Mouse (Mus musculus) heart, embryonic 11.5 days (tissue): ENCODE measurements at regions not wholly inside any gene's neighbourhood (a gene's known extent, or its start where the extent isn't known, plus 50 kb on each side); places are given as distances from the start of the nearest gene placed in this dataset.
"Not testable (repeated sequence)": the region's sequence is repeated elsewhere in the genome, so short reads cannot be mapped to it uniquely, and the experiment has no call there.

Experiments used
- ATAC-seq: fragments of 200-750 bp; cut with Nextera tagmentation; replicated peaks from 2 replicates; pipeline ENCODE4 v1.8.0; 2017; ENCODE audit warnings: moderate library complexity; ENCODE audit not compliant: insufficient number of reproducible peaks, low FRiP score, low TSS enrichment
- H3K27ac ChIP-seq: fragments of 300-500 bp; sonication (generic); 2 replicates; pipeline ENCODE4 v1.5.1; 2014; ENCODE audit warnings: mild to moderate bottlenecking, low read depth, low read length
- H3K27me3 ChIP-seq: fragments of 300-500 bp; sonication (generic); 2 replicates; pipeline ENCODE4 v1.6.1; 2014; ENCODE audit warnings: mild to moderate bottlenecking, low read length, mixed read lengths; ENCODE audit not compliant: control insufficient read depth, insufficient read depth
- H3K36me3 ChIP-seq: fragments of 300-500 bp; sonication (generic); 2 replicates; pipeline ENCODE4 v1.6.1; 2014; ENCODE audit warnings: mild to moderate bottlenecking, low read length, moderate library complexity, mixed read lengths; ENCODE audit not compliant: control insufficient read depth, insufficient read depth
- H3K4me1 ChIP-seq: fragments of 300-500 bp; sonication (generic); 2 replicates; pipeline ENCODE4 v1.6.1; 2014; ENCODE audit warnings: low read length; ENCODE audit not compliant: control insufficient read depth, insufficient read depth
- H3K4me2 ChIP-seq: fragments of 300-500 bp; sonication (generic); 2 replicates; pipeline ENCODE4 v1.6.1; 2014; ENCODE audit warnings: mild to moderate bottlenecking, moderate library complexity
- H3K4me3 ChIP-seq: fragments of 300-500 bp; sonication (generic); 2 replicates; pipeline ENCODE4 v1.5.1; 2014; ENCODE audit warnings: low read depth, low read length
- H3K9ac ChIP-seq: fragments of 300-500 bp; sonication (generic); 2 replicates; pipeline ENCODE4 v1.6.1; 2014; ENCODE audit warnings: mild to moderate bottlenecking, low read depth, low read length, moderate library complexity
- H3K9me3 ChIP-seq: fragments of 300-500 bp; sonication (generic); replicated peaks from 2 replicates; pipeline ENCODE4 v1.6.1; 2016; ENCODE audit warnings: low read length; ENCODE audit not compliant: control insufficient read depth
- WGBS: fragments of 180-500 bp; shearing (Covaris S2); extraction: QIAGEN DNeasy Blood & Tissue Kit; methylation state at CpG from one replicate; pipeline ENCODE4 v1.1.7; 2014; ENCODE audit not compliant: insufficient replicate concordance; 5-methylcytosine and 5-hydroxymethylcytosine counted together

- H3K27me3 ChIP-seq, result no peaks in the 10 kb centered on the region
- H3K4me1 ChIP-seq, result peaks cover 15% of the 10 kb centered on the region
- no peaks in the 10 kb centered on the region for H3K36me3 ChIP-seq
- H3K4me3 ChIP-seq, result no peak overlapping the region
- no peak; the same call in 1 of the 2 replicates for ATAC-seq
- 58% methylated on average over 12 of the region's 12 CpGs for WGBS
- H3K9me3 ChIP-seq, result no peaks in the 10 kb centered on the region; the same call in 1 of the 2 replicates
- H3K27ac ChIP-seq, result peak overlapping the region; percentile 52
- no peak overlapping the region for H3K4me2 ChIP-seq
- H3K9ac ChIP-seq, result no peak overlapping the region
Measured at GRCm38 (mm10) chr13:52284026-52284801, 246.9 kb downstream of the Diras2 start.

- Histone ChIP-seq H3K27me3 (no peaks in the 10 kb centered on the region), H3K4me2 (no peak overlapping the region), H3K27ac (no peak overlapping the region), H3K4me1 (peaks cover 10% of the 10 kb centered on the region), H3K36me3 (no peaks in the 10 kb centered on the region), H3K9me3 (no peaks in the 10 kb centered on the region), H3K4me3 (no peak overlapping the region), H3K9ac (no peak overlapping the region)
- WGBS, result 69% methylated on average over 6 of the region's 6 CpGs
- ATAC-seq, result no peak
Measured at GRCm38 (mm10) chr13:52288400-52288799, 242.7 kb downstream of the Diras2 start.

- no peak overlapping the region for H3K9ac ChIP-seq
- no peak for ATAC-seq
- WGBS, result 91% methylated on average over 15 of the region's 15 CpGs
- no peaks in the 10 kb centered on the region for H3K9me3 ChIP-seq
- H3K4me3 ChIP-seq, result no peak overlapping the region
- no peaks in the 10 kb centered on the region for H3K36me3 ChIP-seq
- H3K27me3 ChIP-seq, result no peaks in the 10 kb centered on the region
- no peak overlapping the region for H3K27ac ChIP-seq
- H3K4me1 ChIP-seq, result no peaks in the 10 kb centered on the region
- H3K4me2 ChIP-seq, result no peak overlapping the region
Measured at GRCm38 (mm10) chr13:52295847-52296246, 235.2 kb downstream of the Diras2 start.

- WGBS, result 76% methylated on average over 9 of the region's 9 CpGs
- H3K4me3 ChIP-seq, result no peak overlapping the region
Measured at GRCm38 (mm10) chr13:52296541-52297276, 234.4 kb downstream of the Diras2 start.

DNA sequence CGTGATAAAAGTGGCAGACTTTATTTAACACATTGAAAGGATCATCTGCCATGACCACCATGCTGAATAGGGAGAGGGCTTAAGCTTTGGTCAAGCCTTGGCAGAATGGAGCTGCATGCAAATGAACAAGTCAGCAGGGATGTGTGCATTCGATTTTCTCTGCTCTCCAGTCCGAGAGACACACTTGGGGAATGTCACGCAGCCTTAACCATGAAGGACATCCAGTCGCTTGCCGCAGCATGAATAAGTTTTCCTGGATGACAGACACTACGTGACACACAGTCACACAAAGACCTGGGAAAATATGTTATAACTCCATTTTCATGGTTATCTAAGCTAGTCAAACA is 233.8 kb downstream of the Diras2 start:
- no peaks in the 10 kb centered on the region for H3K9me3 ChIP-seq
- no peak for ATAC-seq
- H3K27me3 ChIP-seq, result no peaks in the 10 kb centered on the region
- no peak overlapping the region for H3K27ac ChIP-seq
- H3K9ac ChIP-seq, result no peak overlapping the region
- no peaks in the 10 kb centered on the region for H3K4me1 ChIP-seq
- WGBS, result 82% methylated on average over 7 of the region's 7 CpGs
- H3K4me2 ChIP-seq, result no peak overlapping the region
- H3K4me3 ChIP-seq, result no peak overlapping the region
- no peaks in the 10 kb centered on the region for H3K36me3 ChIP-seq

More at GRCm38 (mm10) chr13:52296541-52297276, 234.4 kb downstream of the Diras2 start:
- H3K27me3 ChIP-seq, result no peaks in the 10 kb centered on the region
- no peak overlapping the region for H3K9ac ChIP-seq
- H3K27ac ChIP-seq, result no peak overlapping the region
- H3K36me3 ChIP-seq, result no peaks in the 10 kb centered on the region
- no peak overlapping the region for H3K4me2 ChIP-seq
- H3K9me3 ChIP-seq, result no peaks in the 10 kb centered on the region
- H3K4me1 ChIP-seq, result no peaks in the 10 kb centered on the region
- no peak for ATAC-seq

DNA sequence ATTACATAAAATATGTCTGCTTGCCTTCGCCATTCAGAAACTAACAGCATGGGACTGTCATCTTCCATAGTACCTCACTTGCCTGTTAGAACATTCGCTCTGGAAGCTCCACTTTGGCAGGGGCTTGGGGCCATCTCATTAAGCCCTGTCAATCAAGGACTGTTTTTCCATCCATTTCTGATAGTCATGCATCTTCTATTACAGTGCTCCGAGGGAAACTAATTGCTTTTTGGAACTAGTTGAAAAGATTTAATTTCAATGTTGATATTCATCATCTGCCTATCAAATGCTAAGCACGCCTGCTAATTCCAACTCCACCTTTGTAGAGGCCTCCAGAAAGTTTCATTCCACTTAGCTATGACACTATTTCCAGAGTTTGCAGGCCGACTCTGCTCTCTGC is 232.7 kb downstream of the Diras2 start:
- Histone ChIP-seq H3K36me3 (no peaks in the 10 kb centered on the region), H3K9me3 (no peaks in the 10 kb centered on the region), H3K27ac (no peak overlapping the region), H3K4me3 (no peak overlapping the region), H3K4me1 (no peaks in the 10 kb centered on the region), H3K9ac (no peak overlapping the region), H3K4me2 (no peak overlapping the region), H3K27me3 (no peaks in the 10 kb centered on the region)
- WGBS, result 72% methylated on average over 5 of the region's 5 CpGs
- ATAC-seq, result no peak

- H3K4me2 ChIP-seq, H3K9me3 ChIP-seq, H3K27me3 ChIP-seq, H3K4me3 ChIP-seq, H3K9ac ChIP-seq, H3K36me3 ChIP-seq, H3K4me1 ChIP-seq, H3K27ac ChIP-seq, ATAC-seq: not testable (repeated sequence)
Measured at GRCm38 (mm10) chr13:52305328-52305727, 225.8 kb downstream of the Diras2 start.

GRCm38 (mm10) chr13:52306783-52307440 is 224.2 kb downstream of the Diras2 start:
- no peaks in the 10 kb centered on the region for H3K36me3 ChIP-seq
- no peaks in the 10 kb centered on the region for H3K27me3 ChIP-seq
- H3K27ac ChIP-seq, result no peak overlapping the region; the same call in 1 of the 2 replicates
- WGBS, result 58% methylated on average over 9 of the region's 9 CpGs
- no peak overlapping the region for H3K4me3 ChIP-seq
- no peak for ATAC-seq
- H3K9ac ChIP-seq, result no peak overlapping the region
- no peak overlapping the region for H3K4me2 ChIP-seq
- H3K9me3 ChIP-seq, result no peaks in the 10 kb centered on the region; the same call in 1 of the 2 replicates
- no peaks in the 10 kb centered on the region for H3K4me1 ChIP-seq
